Mouse (Mus musculus) neural tube, embryonic 13.5 days (tissue): ENCODE measurements around the gene Twist2. TPM values are rescaled to one million over a fixed set of nuclear protein-coding genes. Genes with fewer than 3 reads are reported as not detected.

Source experiments
- ATAC-seq: fragments of 200-750 bp; cut with Nextera tagmentation; 2 replicates; pipeline ENCODE4 v1.8.0; 2017; ENCODE audit warnings: low read depth, mild to moderate bottlenecking, moderate TSS enrichment, moderate library complexity
- H3K27ac ChIP-seq: fragments of 300-500 bp; sonication (generic); replicated peaks from 2 replicates; pipeline ENCODE4 v1.5.1; 2015; ENCODE audit warnings: moderate library complexity, mild to moderate bottlenecking, inconsistent platforms
- H3K27me3 ChIP-seq: fragments of 300-500 bp; sonication (generic); 2 replicates; pipeline ENCODE4 v1.6.1; 2015; ENCODE audit warnings: mild to moderate bottlenecking, inconsistent platforms
- H3K36me3 ChIP-seq: fragments of 300-500 bp; sonication (generic); 2 replicates; pipeline ENCODE4 v1.6.1; 2015; ENCODE audit warnings: mild to moderate bottlenecking, inconsistent platforms
- H3K4me1 ChIP-seq: fragments of 300-500 bp; sonication (generic); replicated peaks from 2 replicates; pipeline ENCODE4 v1.6.1; 2015; ENCODE audit warnings: inconsistent platforms
- H3K4me2 ChIP-seq: fragments of 300-500 bp; sonication (generic); 2 replicates; pipeline ENCODE4 v1.6.1; 2015; ENCODE audit warnings: inconsistent platforms, mild to moderate bottlenecking, moderate library complexity
- H3K4me3 ChIP-seq: fragments of 300-500 bp; sonication (generic); 2 replicates; pipeline ENCODE4 v1.5.1; 2015; ENCODE audit warnings: mild to moderate bottlenecking, inconsistent platforms
- H3K9ac ChIP-seq: fragments of 300-500 bp; sonication (generic); 2 replicates; pipeline ENCODE4 v1.6.1; 2015; ENCODE audit warnings: moderate library complexity, mild to moderate bottlenecking, inconsistent platforms
- H3K9me3 ChIP-seq: fragments of 300-500 bp; sonication (generic); 2 replicates; pipeline ENCODE4 v1.6.1; 2016; ENCODE audit warnings: inconsistent platforms
- WGBS: fragments of 180-500 bp; shearing (Covaris S2); methylation state at CpG from one replicate; pipeline ENCODE4 v1.1.7; 2015; 5-methylcytosine and 5-hydroxymethylcytosine counted together
- polyA plus RNA-seq: library from polyadenylated mRNA; unstranded; fragments of >200 nt; fragmentation: Nextera tagmentation; extraction: Ambion mirVana; gene quantifications from 2 replicates; pipeline ENCODE4 v1.2.1, GENCODE M21; 2015

The Twist2 gene
- polyA plus RNA-seq, 1 experiment from 2014 or later = 1.7 TPM

GRCm38 (mm10) chr1:91858101-91858790 lies 57.0 kb downstream of the Twist2 start:
- H3K4me3 ChIP-seq = no peak overlapping the region
- H3K9me3 ChIP-seq = no peaks in the 10 kb centered on the region
- ATAC-seq = no peak
- 85% methylated on average over 11 of the region's 11 CpGs for WGBS
- H3K27ac ChIP-seq = no peak overlapping the region
- no peak overlapping the region for H3K4me2 ChIP-seq
- no peaks in the 10 kb centered on the region for H3K4me1 ChIP-seq
- H3K9ac ChIP-seq = no peak overlapping the region
- no peaks in the 10 kb centered on the region for H3K27me3 ChIP-seq
- H3K36me3 ChIP-seq = no peaks in the 10 kb centered on the region

- H3K4me2 ChIP-seq = no peak overlapping the region
- H3K27ac ChIP-seq = no peak overlapping the region
- H3K4me3 ChIP-seq = no peak overlapping the region
- WGBS = 78% methylated on average over 1 of the region's 1 CpGs
- no peaks in the 10 kb centered on the region for H3K4me1 ChIP-seq
- no peaks in the 10 kb centered on the region for H3K27me3 ChIP-seq
- no peaks in the 10 kb centered on the region for H3K36me3 ChIP-seq
- ATAC-seq = no peak
- no peaks in the 10 kb centered on the region for H3K9me3 ChIP-seq
- no peak overlapping the region for H3K9ac ChIP-seq
These were observed 57.6 kb downstream of the Twist2 start for GRCm38 (mm10) chr1:91858901-91859300.

GRCm38 (mm10) chr1:91861511-91861910 lies 60.2 kb downstream of the Twist2 start:
- WGBS = 78% methylated on average over 7 of the region's 7 CpGs
- H3K27me3 ChIP-seq = no peaks in the 10 kb centered on the region
- no peak overlapping the region for H3K27ac ChIP-seq
- no peaks in the 10 kb centered on the region for H3K4me1 ChIP-seq
- no peaks in the 10 kb centered on the region for H3K36me3 ChIP-seq
- no peak for ATAC-seq
- H3K9ac ChIP-seq = no peak overlapping the region
- H3K4me3 ChIP-seq = no peak overlapping the region
- no peaks in the 10 kb centered on the region for H3K9me3 ChIP-seq
- no peak overlapping the region for H3K4me2 ChIP-seq

GRCm38 (mm10) chr1:91866001-91866400 lies 64.7 kb downstream of the Twist2 start:
- H3K27me3 ChIP-seq = no peaks in the 10 kb centered on the region
- H3K4me2 ChIP-seq = no peak overlapping the region
- H3K4me1 ChIP-seq = peaks cover 7% of the 10 kb centered on the region; the same call in 1 of the 2 replicates
- no peak overlapping the region for H3K9ac ChIP-seq
- no peak for ATAC-seq
- H3K4me3 ChIP-seq = no peak overlapping the region
- WGBS = 80% methylated on average over 2 of the region's 2 CpGs
- H3K9me3 ChIP-seq = no peaks in the 10 kb centered on the region
- H3K36me3 ChIP-seq = no peaks in the 10 kb centered on the region
- no peak overlapping the region for H3K27ac ChIP-seq

GRCm38 (mm10) chr1:91871101-91871500 lies 69.8 kb downstream of the Twist2 start:
- Histone ChIP-seq H3K4me1 (peaks cover 18% of the 10 kb centered on the region), H3K9ac (no peak overlapping the region), H3K36me3 (no peaks in the 10 kb centered on the region), H3K4me2 (no peak overlapping the region), H3K4me3 (no peak overlapping the region), H3K9me3 (no peaks in the 10 kb centered on the region), H3K27me3 (no peaks in the 10 kb centered on the region), H3K27ac (no peak overlapping the region)
- no peak for ATAC-seq
- WGBS = 22% methylated on average over 6 of the region's 6 CpGs

- ATAC-seq = peak; percentile 43; the same call in 1 of the 2 replicates
- Histone ChIP-seq H3K36me3 (no peaks in the 10 kb centered on the region), H3K27me3 (no peaks in the 10 kb centered on the region), H3K9ac (no peak overlapping the region), H3K4me2 (no peak overlapping the region), H3K9me3 (no peaks in the 10 kb centered on the region), H3K4me3 (no peak overlapping the region), H3K4me1 (peaks cover 18% of the 10 kb centered on the region), H3K27ac (no peak overlapping the region)
- WGBS = 57% methylated on average over 8 of the region's 8 CpGs
These were observed 71.3 kb downstream of the Twist2 start for GRCm38 (mm10) chr1:91872388-91873059.

- 59% methylated on average over 10 of the region's 10 CpGs for WGBS
- ATAC-seq = no peak
- peaks cover 18% of the 10 kb centered on the region for H3K4me1 ChIP-seq
- no peak overlapping the region for H3K27ac ChIP-seq
- no peaks in the 10 kb centered on the region for H3K9me3 ChIP-seq
- H3K36me3 ChIP-seq = no peaks in the 10 kb centered on the region
- no peak overlapping the region for H3K9ac ChIP-seq
- no peaks in the 10 kb centered on the region for H3K27me3 ChIP-seq
- H3K4me3 ChIP-seq = no peak overlapping the region
- no peak overlapping the region for H3K4me2 ChIP-seq
These were observed 72.5 kb downstream of the Twist2 start for GRCm38 (mm10) chr1:91873572-91874285.

- H3K4me2 ChIP-seq = no peak overlapping the region
- H3K36me3 ChIP-seq = no peaks in the 10 kb centered on the region
- H3K27ac ChIP-seq = no peak overlapping the region
- no peaks in the 10 kb centered on the region for H3K27me3 ChIP-seq
- H3K9ac ChIP-seq = no peak overlapping the region
- H3K4me3 ChIP-seq = no peak overlapping the region
- WGBS = 10% methylated on average over 2 of the region's 2 CpGs
- ATAC-seq = peak; percentile 36; the same call in 1 of the 2 replicates
- no peaks in the 10 kb centered on the region for H3K9me3 ChIP-seq
- H3K4me1 ChIP-seq = peaks cover 18% of the 10 kb centered on the region
These were observed 73.4 kb downstream of the Twist2 start for GRCm38 (mm10) chr1:91874633-91875032.

- H3K4me3 ChIP-seq = no peak overlapping the region
- no peak overlapping the region for H3K27ac ChIP-seq
- H3K4me2 ChIP-seq = no peak overlapping the region
- no peak overlapping the region for H3K9ac ChIP-seq
- H3K4me1 ChIP-seq = peaks cover 18% of the 10 kb centered on the region
- WGBS = 75% methylated on average over 7 of the region's 7 CpGs
- no peaks in the 10 kb centered on the region for H3K27me3 ChIP-seq
- no peaks in the 10 kb centered on the region for H3K36me3 ChIP-seq
- ATAC-seq = no peak
- H3K9me3 ChIP-seq = no peaks in the 10 kb centered on the region
These were observed 73.9 kb downstream of the Twist2 start for GRCm38 (mm10) chr1:91875042-91875720.

GRCm38 (mm10) chr1:91878696-91879095 lies 77.4 kb downstream of the Twist2 start:
- no peaks in the 10 kb centered on the region; the same call in 1 of the 2 replicates for H3K4me1 ChIP-seq
- WGBS = 28% methylated on average over 5 of the region's 5 CpGs
- no peak for ATAC-seq
- no peak overlapping the region for H3K4me2 ChIP-seq
- H3K9ac ChIP-seq = no peak overlapping the region
- no peaks in the 10 kb centered on the region for H3K27me3 ChIP-seq
- H3K4me3 ChIP-seq = no peak overlapping the region
- H3K36me3 ChIP-seq = no peaks in the 10 kb centered on the region
- peaks cover 8% of the 10 kb centered on the region; the same call in 1 of the 2 replicates for H3K9me3 ChIP-seq
- no peak overlapping the region for H3K27ac ChIP-seq

GRCm38 (mm10) chr1:91880156-91880555 lies 78.9 kb downstream of the Twist2 start:
- no peak for ATAC-seq
- H3K9ac ChIP-seq = no peak overlapping the region
- H3K9me3 ChIP-seq = peaks cover 15% of the 10 kb centered on the region; the same call in 1 of the 2 replicates
- H3K27me3 ChIP-seq = no peaks in the 10 kb centered on the region
- H3K36me3 ChIP-seq = no peaks in the 10 kb centered on the region
- H3K4me2 ChIP-seq = no peak overlapping the region
- no peak overlapping the region for H3K27ac ChIP-seq
- H3K4me3 ChIP-seq = no peak overlapping the region
- WGBS = 91% methylated on average over 12 of the region's 12 CpGs
- no peaks in the 10 kb centered on the region; the same call in 1 of the 2 replicates for H3K4me1 ChIP-seq

- Histone ChIP-seq H3K4me2 (no peak overlapping the region), H3K9me3 (peaks cover 15% of the 10 kb centered on the region; the same call in 1 of the 2 replicates), H3K36me3 (no peaks in the 10 kb centered on the region), H3K9ac (no peak overlapping the region), H3K27ac (no peak overlapping the region), H3K4me1 (no peaks in the 10 kb centered on the region; the same call in 1 of the 2 replicates), H3K27me3 (no peaks in the 10 kb centered on the region), H3K4me3 (no peak overlapping the region)
- no peak for ATAC-seq
- 81% methylated on average over 8 of the region's 8 CpGs for WGBS
These were observed 79.6 kb downstream of the Twist2 start for GRCm38 (mm10) chr1:91880899-91881298.
